Mouse (Mus musculus): ENCODE results near the gene Psmb8. TPM values are rescaled to one million over a fixed set of nuclear protein-coding genes. Genes with fewer than 3 reads are reported as not detected.

The Psmb8 gene
- polyA plus RNA-seq, 1 experiment from 2014 or later = 5.1 TPM

Other genes with a start within 250 kb of the Psmb8 start
- gene B3galt4, start 246.2 kb upstream of the Psmb8 start, polyA plus RNA-seq (2014; fragmentation: Nextera tagmentation; extraction: Ambion mirVana) = 8.0 and 10.1 TPM in 2 replicates
- gene Vps52, start 241.9 kb upstream of the Psmb8 start, polyA plus RNA-seq (2014; fragmentation: Nextera tagmentation; extraction: Ambion mirVana) = 50.6 and 63.2 TPM in 2 replicates
- 872 and 980 TPM in 2 replicates for gene Rps18, start 241.7 kb upstream of the Psmb8 start, polyA plus RNA-seq (2014; fragmentation: Nextera tagmentation; extraction: Ambion mirVana)
- gene H2-K1, start 197.4 kb upstream of the Psmb8 start, polyA plus RNA-seq (2014; fragmentation: Nextera tagmentation; extraction: Ambion mirVana) = 10.5 and 15.5 TPM in 2 replicates
- gene Ring1, start 173.0 kb upstream of the Psmb8 start, polyA plus RNA-seq (2014; fragmentation: Nextera tagmentation; extraction: Ambion mirVana) = 9.1 and 18.5 TPM in 2 replicates
- 56.1 and 75.0 TPM in 2 replicates for gene H2-Ke6, start 169.7 kb upstream of the Psmb8 start, polyA plus RNA-seq (2014; fragmentation: Nextera tagmentation; extraction: Ambion mirVana)
- 95.7 and 97.0 TPM in 2 replicates for gene Slc39a7, start 166.0 kb upstream of the Psmb8 start, polyA plus RNA-seq (2014; fragmentation: Nextera tagmentation; extraction: Ambion mirVana)
- gene Rxrb, start 165.9 kb upstream of the Psmb8 start, polyA plus RNA-seq (2014; fragmentation: Nextera tagmentation; extraction: Ambion mirVana) = 33.3 and 33.4 TPM in 2 replicates
- gene Col11a2, start 158.3 kb upstream of the Psmb8 start, polyA plus RNA-seq (2014; fragmentation: Nextera tagmentation; extraction: Ambion mirVana) = 2.4 and 2.9 TPM in 2 replicates
- gene H2-Oa, start 105.4 kb upstream of the Psmb8 start, polyA plus RNA-seq (2014; fragmentation: Nextera tagmentation; extraction: Ambion mirVana) = not detected in 2 replicates
- 16.7 and 20.4 TPM in 2 replicates for gene H2-DMa, start 78.2 kb upstream of the Psmb8 start, polyA plus RNA-seq (2014; fragmentation: Nextera tagmentation; extraction: Ambion mirVana)
- 160 and 171 TPM in 2 replicates for gene Brd2, start 75.1 kb upstream of the Psmb8 start, polyA plus RNA-seq (2014; fragmentation: Nextera tagmentation; extraction: Ambion mirVana)
- gene H2-DMb2, start 54.4 kb upstream of the Psmb8 start, polyA plus RNA-seq (2014; fragmentation: Nextera tagmentation; extraction: Ambion mirVana) = 0.15 and 0.18 TPM in 2 replicates
- gene H2-DMb1, start 44.6 kb upstream of the Psmb8 start, polyA plus RNA-seq (2014; fragmentation: Nextera tagmentation; extraction: Ambion mirVana) = 0.38 and 0.91 TPM in 2 replicates
- 1.1 and 2.9 TPM in 2 replicates for gene Tap1, start 10.2 kb upstream of the Psmb8 start, polyA plus RNA-seq (2014; fragmentation: Nextera tagmentation; extraction: Ambion mirVana)
- gene Psmb9, start 10.0 kb upstream of the Psmb8 start, polyA plus RNA-seq (2014; fragmentation: Nextera tagmentation; extraction: Ambion mirVana) = 1.0 and 2.2 TPM in 2 replicates
- 0.77 and 1.6 TPM in 2 replicates for gene Tap2, start 5.8 kb downstream of the Psmb8 start, polyA plus RNA-seq (2014; fragmentation: Nextera tagmentation; extraction: Ambion mirVana)
- not detected in 2 replicates for gene H2-Ob, start 41.2 kb downstream of the Psmb8 start, polyA plus RNA-seq (2014; fragmentation: Nextera tagmentation; extraction: Ambion mirVana)
- 1.1 and 2.0 TPM in 2 replicates for gene H2-Ab1, start 60.0 kb downstream of the Psmb8 start, polyA plus RNA-seq (2014; fragmentation: Nextera tagmentation; extraction: Ambion mirVana)
- 0.83 TPM in 1 of 2 replicates, not detected in the other for gene H2-Aa, start 90.1 kb downstream of the Psmb8 start, polyA plus RNA-seq (2014; fragmentation: Nextera tagmentation; extraction: Ambion mirVana)
- 2.4 and 2.7 TPM in 2 replicates for gene H2-Eb1, start 108.1 kb downstream of the Psmb8 start, polyA plus RNA-seq (2014; fragmentation: Nextera tagmentation; extraction: Ambion mirVana)
- gene H2-Eb2, start 127.9 kb downstream of the Psmb8 start, polyA plus RNA-seq (2014; fragmentation: Nextera tagmentation; extraction: Ambion mirVana) = 0.16 TPM in 1 of 2 replicates, not detected in the other
- gene Btnl2, start 157.1 kb downstream of the Psmb8 start, polyA plus RNA-seq (2014; fragmentation: Nextera tagmentation; extraction: Ambion mirVana) = not detected in 2 replicates
- gene Btnl1, start 179.4 kb downstream of the Psmb8 start, polyA plus RNA-seq (2014; fragmentation: Nextera tagmentation; extraction: Ambion mirVana) = not detected in 2 replicates
- gene BC051142, start 201.1 kb downstream of the Psmb8 start, polyA plus RNA-seq (2014; fragmentation: Nextera tagmentation; extraction: Ambion mirVana) = 5.8 and 6.2 TPM in 2 replicates